Mouse (Mus musculus) CH12.LX (cell line): ENCODE measurements around the gene Adamts20. TPM values are rescaled to one million over a fixed set of nuclear protein-coding genes. Genes with fewer than 3 reads are reported as not detected.

Experiments
- DNase-seq: peaks from one replicate; pipeline ENCODE4 v3.0.0-alpha.2; 2013; ENCODE audit errors: extremely low read depth
- H3K27ac ChIP-seq: 2 replicates; pipeline ENCODE4 v1.5.1; 2012; ENCODE audit warnings: low read depth, mild to moderate bottlenecking, control low read depth, moderate library complexity; ENCODE audit not compliant: insufficient read depth
- H3K27me3 ChIP-seq: replicated peaks from 2 replicates; pipeline ENCODE3; 2012; ENCODE audit warnings: inconsistent platforms
- H3K36me3 ChIP-seq, 2 experiments: replicated peaks in 1 of 2; 2 replicates each; pipeline versions ENCODE3 to v1.6.1; 2012; ENCODE audit warnings: inconsistent platforms in 1 of 2, low read length in 1 of 2, mild to moderate bottlenecking in 1 of 2, mixed read lengths in 1 of 2, moderate library complexity in 1 of 2; ENCODE audit not compliant: control insufficient read depth in 1 of 2, insufficient read depth in 1 of 2
- H3K4me1 ChIP-seq, 2 experiments: 2 replicates each; pipeline ENCODE4 v1.6.1; 2012; ENCODE audit warnings: inconsistent platforms in 1 of 2, moderate library complexity in 1 of 2; ENCODE audit not compliant: insufficient read depth in 2 of 2, control insufficient read depth in 1 of 2
- H3K4me2 ChIP-seq: 2 replicates; pipeline ENCODE4 v1.6.1; 2012; ENCODE audit warnings: low read depth, mild to moderate bottlenecking, control low read depth; ENCODE audit not compliant: poor library complexity, insufficient read depth, severe bottlenecking
- H3K4me3 ChIP-seq, 3 experiments: fragments of 150-350 bp in 1 of 3; sonication (generic) in 1 of 3; replicated peaks in 1 of 3; 2 replicates each; pipeline versions ENCODE3 to v1.5.1; 2011 to 2012; ENCODE audit warnings: low read depth in 2 of 3, low read length in 2 of 3, mild to moderate bottlenecking in 2 of 3, moderate library complexity in 2 of 3, control low read depth in 1 of 3, improper control_type of control experiment in 1 of 3, inconsistent platforms in 1 of 3, mixed read lengths in 1 of 3; ENCODE audit not compliant: poor library complexity in 1 of 3
- H3K79me2 ChIP-seq: replicated peaks from 2 replicates; pipeline ENCODE4 v1.6.1; 2012; ENCODE audit warnings: mild to moderate bottlenecking, moderate library complexity; ENCODE audit not compliant: control insufficient read depth, poor library complexity, insufficient read depth, severe bottlenecking; ENCODE audit errors: extremely low read depth
- H3K9ac ChIP-seq: 2 replicates; pipeline ENCODE4 v1.6.1; 2012; ENCODE audit warnings: low read depth, mild to moderate bottlenecking, control low read depth, moderate library complexity; ENCODE audit not compliant: insufficient read depth
- H3K9me3 ChIP-seq: replicated peaks from 2 replicates; pipeline ENCODE3; 2012; ENCODE audit warnings: low read length, inconsistent platforms, mixed read lengths
- CHD2 ChIP-seq: IDR thresholded peaks from 2 replicates; pipeline ENCODE4 v1.6.1; 2011; ENCODE audit warnings: low read length, improper control_type of control experiment
- ELF1 ChIP-seq: IDR thresholded peaks from 2 replicates; pipeline ENCODE4 v1.6.1; 2014; ENCODE audit warnings: low read depth, mild to moderate bottlenecking, inconsistent platforms, low read length, improper control_type of control experiment
- EP300 ChIP-seq: IDR thresholded peaks from 2 replicates; pipeline ENCODE4 v1.6.1; 2011; ENCODE audit warnings: low read length, improper control_type of control experiment
- HCFC1 ChIP-seq: IDR thresholded peaks from 2 replicates; pipeline ENCODE4 v1.6.1; 2012; ENCODE audit warnings: low read depth, mild to moderate bottlenecking, inconsistent platforms, low read length, improper control_type of control experiment
- IRF4 ChIP-seq: IDR thresholded peaks from 2 replicates; pipeline ENCODE4 v1.6.1; 2014; ENCODE audit warnings: low read depth, mild to moderate bottlenecking, inconsistent platforms, low read length, improper control_type of control experiment
- JUND ChIP-seq: conservative IDR thresholded peaks from 2 replicates; pipeline ENCODE4 v1.6.1; 2011; ENCODE audit warnings: low read depth, low read length, improper control_type of control experiment
- KAT2A ChIP-seq: IDR thresholded peaks from 2 replicates; pipeline ENCODE4 v1.6.1; 2012; ENCODE audit warnings: low read length, improper control_type of control experiment, inconsistent platforms; ENCODE audit not compliant: insufficient replicate concordance
- MEF2A ChIP-seq: IDR thresholded peaks from 2 replicates; pipeline ENCODE4 v1.6.1; 2014; ENCODE audit warnings: low read depth, mild to moderate bottlenecking, inconsistent platforms, low read length, improper control_type of control experiment, borderline replicate concordance
- MYC ChIP-seq: IDR thresholded peaks from 2 replicates; pipeline ENCODE4 v1.6.1; 2011; ENCODE audit warnings: low read depth, mild to moderate bottlenecking, improper control_type of control experiment, low read length
- PAX5 ChIP-seq: IDR thresholded peaks from 2 replicates; pipeline ENCODE4 v1.6.1; 2012; ENCODE audit warnings: low read length, inconsistent platforms, mixed read lengths
- POLR2A ChIP-seq: IDR thresholded peaks from 2 replicates; pipeline ENCODE4 v1.6.1; 2011; ENCODE audit warnings: low read depth, mild to moderate bottlenecking, improper control_type of control experiment, low read length
- RCOR1 ChIP-seq: conservative IDR thresholded peaks from 2 replicates; pipeline ENCODE4 v1.6.1; 2012; ENCODE audit warnings: low read depth, mild to moderate bottlenecking, inconsistent platforms, low read length, improper control_type of control experiment
- TBP ChIP-seq: conservative IDR thresholded peaks from 2 replicates; pipeline ENCODE4 v1.6.1; 2011; ENCODE audit warnings: low read depth, low read length, improper control_type of control experiment
- TCF12 ChIP-seq: IDR thresholded peaks from 2 replicates; pipeline ENCODE4 v1.6.1; 2014; ENCODE audit warnings: low read depth, mild to moderate bottlenecking, inconsistent platforms, low read length, improper control_type of control experiment
- USF2 ChIP-seq: conservative IDR thresholded peaks from 2 replicates; pipeline ENCODE4 v1.6.1; 2011; ENCODE audit warnings: low read depth, low read length, improper control_type of control experiment
- ZC3H11A ChIP-seq: IDR thresholded peaks from 2 replicates; pipeline ENCODE4 v1.6.1; 2012; ENCODE audit warnings: low read depth, mild to moderate bottlenecking, inconsistent platforms, low read length, improper control_type of control experiment
- ZKSCAN1 ChIP-seq: IDR thresholded peaks from 2 replicates; pipeline ENCODE4 v1.6.1; 2012; ENCODE audit warnings: low read depth, inconsistent platforms, low read length, improper control_type of control experiment, borderline replicate concordance
- dilution Hi-C: fragments of 300-500 bp; cut with MboI; formaldehyde crosslinking; loops from 2 replicates; pipeline ENCODE4 v1.14.3; 2020; ENCODE audit warnings: low sequenced_read_pairs; ENCODE audit not compliant: extremely low pct_unique_long_range_greater_than_20kb, extremely low pct_ligation_motif_present
- in situ Hi-C: fragments of 300-500 bp; cut with MboI; formaldehyde crosslinking; loops from 3 replicates; pipeline ENCODE4 v1.14.3; 2019; ENCODE audit warnings: low sequenced_read_pairs, low pct_ligation_motif_present, low pct_unique_long_range_greater_than_20kb, mixed read lengths
- polyA plus RNA-seq: library from polyadenylated mRNA; unstranded; fragments of >175 nt; gene quantifications from 2 replicates; pipeline ENCODE4 v1.2.1, GENCODE M21; 2012; ENCODE audit warnings: low read depth; ENCODE audit not compliant: insufficient read length
- total RNA-seq, 2 experiments: library from RNA; depleted of rRNA; stranded (reverse); fragments of 300-350 nt in 1 of 2; fragments of >200 nt in 1 of 2; gene quantifications; 2 replicates each; pipeline ENCODE4 v1.2.3; 2012 to 2014

Adamts20 gene
- total and polyA plus RNA-seq, 3 experiments = 0.37 to 1.5 (median 0.68) TPM

DNA sequence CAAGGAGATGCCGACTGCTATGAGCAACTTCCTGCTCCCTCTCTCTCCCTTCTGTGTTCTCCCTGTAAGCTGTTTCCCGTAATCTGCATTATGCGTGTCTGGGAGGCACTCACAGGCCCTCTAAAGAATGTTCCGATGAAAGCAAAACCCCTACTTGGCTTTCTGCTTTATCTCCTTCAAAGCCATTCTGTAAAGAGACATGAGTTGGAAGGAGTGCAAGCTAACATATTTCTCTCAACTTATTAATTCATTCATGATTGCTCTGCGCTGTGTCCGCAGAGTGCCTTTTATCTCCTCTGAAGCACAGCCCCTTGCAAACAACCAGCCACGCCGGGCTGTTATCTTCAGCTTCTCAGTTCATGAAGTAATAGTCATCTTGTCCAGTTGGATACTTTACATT is 215.5 kb downstream of the Adamts20 start:
- in situ Hi-C loops = no loop called here

DNA sequence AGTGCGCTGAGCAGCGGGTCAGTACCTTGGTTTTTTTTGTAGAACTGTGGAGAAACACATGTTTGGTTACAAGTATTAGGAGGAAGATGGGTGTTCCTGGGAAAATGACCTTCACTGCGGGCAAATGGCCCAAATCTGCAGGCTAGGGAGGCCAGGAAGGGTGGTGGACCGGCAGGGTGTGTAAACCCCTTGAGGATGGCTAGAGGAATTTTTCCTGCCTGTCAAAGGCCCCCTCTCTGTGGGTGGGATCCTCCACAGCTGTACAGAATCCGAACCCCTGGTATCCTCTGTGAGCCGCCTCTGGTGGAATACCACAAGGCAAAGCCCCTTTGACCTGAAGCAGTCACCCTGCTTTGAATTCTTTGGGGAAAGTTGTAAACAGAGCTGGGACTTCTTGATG is 216.8 kb downstream of the Adamts20 start:
- H3K27ac ChIP-seq = no peak overlapping the region
- no peaks in the 10 kb centered on the region for H3K27me3 ChIP-seq
- H3K9ac ChIP-seq = no peak overlapping the region
- dilution Hi-C loops = no loop called here
- H3K4me3 ChIP-seq = no peak overlapping the region
- H3K36me3 ChIP-seq = no peaks in the 10 kb centered on the region
- H3K4me2 ChIP-seq = no peak overlapping the region
- no peaks in the 10 kb centered on the region for H3K4me1 ChIP-seq
- DNase-seq = no peak
- in situ Hi-C loops = no loop called here
- H3K79me2 ChIP-seq = no peaks in the 10 kb centered on the region
- no peaks in the 10 kb centered on the region for H3K9me3 ChIP-seq
- TF ChIP-seq KAT2A (no peak), MYC (no peak), TBP (no peak), CHD2 (no peak), ELF1 (no peak), JUND (no peak)
- TF ChIP-seq, all 38 proteins: peak for 0

More for the DNA sequence above, 215.5 kb downstream of the Adamts20 start:
- Histone ChIP-seq H3K27ac (no peak overlapping the region), H3K9me3 (no peaks in the 10 kb centered on the region), H3K4me3 (no peak overlapping the region), H3K9ac (no peak overlapping the region), H3K27me3 (no peaks in the 10 kb centered on the region), H3K4me2 (no peak overlapping the region), H3K36me3 (no peaks in the 10 kb centered on the region), H3K4me1 (no peaks in the 10 kb centered on the region), H3K79me2 (no peaks in the 10 kb centered on the region)
- no peak for DNase-seq
- dilution Hi-C loops = no loop called here
- TF ChIP-seq TCF12 = no peak
- no peak for TF ChIP-seq MYC
- no peak for TF ChIP-seq USF2
- no peak for TF ChIP-seq RCOR1
- no peak for TF ChIP-seq MEF2A
- no peak for TF ChIP-seq IRF4
- TF ChIP-seq EP300 = no peak
- no peak for TF ChIP-seq HCFC1

DNA sequence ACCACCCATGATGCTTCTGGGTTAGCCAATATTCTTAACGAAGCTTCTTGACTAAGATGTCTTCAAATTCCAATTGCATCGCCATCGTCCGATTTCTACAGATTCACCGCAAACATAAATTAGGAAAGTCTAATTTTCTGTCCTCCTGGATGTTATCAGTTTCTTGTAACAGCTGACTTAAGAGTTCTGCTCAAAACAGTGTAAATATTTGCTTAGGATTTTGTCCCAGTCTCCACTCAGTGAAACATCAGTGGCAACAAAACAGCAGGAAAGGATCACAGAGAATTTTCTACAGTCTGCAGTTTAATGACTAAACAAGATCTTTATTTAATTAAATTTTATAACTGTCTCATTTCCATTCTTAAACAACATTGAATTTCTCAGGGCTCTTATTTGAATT is 218.5 kb downstream of the Adamts20 start:
- no peak overlapping the region for H3K27ac ChIP-seq
- H3K27me3 ChIP-seq = no peaks in the 10 kb centered on the region
- no peaks in the 10 kb centered on the region for H3K36me3 ChIP-seq
- in situ Hi-C loops = no loop called here
- DNase-seq = no peak
- H3K9ac ChIP-seq = no peak overlapping the region
- no peaks in the 10 kb centered on the region for H3K9me3 ChIP-seq
- H3K4me3 ChIP-seq = no peak overlapping the region
- no peaks in the 10 kb centered on the region for H3K79me2 ChIP-seq
- TF ChIP-seq PAX5 = no peak
- TF ChIP-seq ZKSCAN1 = no peak
- no peak for TF ChIP-seq ZC3H11A
- no peak for TF ChIP-seq TBP
- no peak for TF ChIP-seq USF2
- TF ChIP-seq POLR2A = no peak
- TF ChIP-seq, all 38 proteins: peak for 0
- Histone ChIP-seq H3K4me1 (no peaks in the 10 kb centered on the region), H3K4me2 (no peak overlapping the region)
- dilution Hi-C loops = no loop called here
